Mouse (Mus musculus) urinary bladder, adult 2 months (tissue): ENCODE results near the gene C1qtnf12. TPM values are rescaled to one million over a fixed set of nuclear protein-coding genes. Genes with fewer than 3 reads are reported as not detected.

ENCODE experiments used
- DNase-seq: peaks from one replicate; pipeline ENCODE4 v3.0.0; 2022; ENCODE audit warnings: low spot score
- polyA plus RNA-seq: library from polyadenylated mRNA; depleted of rRNA; stranded (reverse); fragments of >200 nt; gene quantifications from 2 replicates; pipeline ENCODE4 v1.2.3, GENCODE M21; 2012; rRNA removed

The C1qtnf12 gene
- polyA plus RNA-seq, result 27.5 and 29.9 TPM in 2 replicates

DNA sequence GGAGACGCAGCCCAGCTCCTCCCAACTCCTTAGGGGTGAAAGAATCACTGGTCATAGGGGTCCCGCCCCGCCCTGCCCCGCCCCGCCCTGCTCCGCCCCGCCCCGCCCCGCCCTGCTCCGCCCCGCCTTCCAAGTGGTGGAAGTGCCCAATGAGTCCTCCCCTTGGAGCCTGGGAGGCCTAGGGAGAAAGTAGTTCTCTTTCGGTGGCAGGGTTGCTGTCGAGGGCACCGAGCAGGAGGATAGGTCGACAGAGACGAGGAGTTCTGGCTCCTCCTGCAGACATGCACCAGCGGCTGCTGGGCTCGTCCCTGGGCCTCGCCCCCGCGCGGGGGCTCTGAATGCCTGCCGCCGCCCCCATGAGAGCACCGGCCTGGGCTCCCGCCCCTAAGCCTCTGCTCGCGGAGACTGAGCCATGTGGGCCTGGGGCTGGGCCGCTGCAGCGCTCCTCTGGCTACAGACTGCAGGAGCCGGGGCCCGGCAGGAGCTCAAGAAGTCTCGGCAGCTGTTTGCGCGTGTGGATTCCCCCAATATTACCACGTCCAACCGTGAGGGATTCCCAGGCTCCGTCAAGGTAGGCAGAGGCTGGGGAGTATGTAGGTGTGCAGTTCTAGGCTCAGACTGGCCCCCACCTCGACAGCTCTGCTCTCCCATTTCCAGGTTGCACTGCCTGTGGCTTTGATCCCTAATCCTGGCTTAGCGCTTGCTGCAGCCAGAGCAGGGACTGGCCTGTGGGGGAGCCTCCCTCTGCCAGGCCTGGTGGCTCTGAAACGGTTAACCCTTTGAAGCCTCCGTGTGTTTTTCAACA lies at the start of gene C1qtnf12:
Gene C1qtnf12, plus strand, starts transcription at position 152 of the 805 bp plus-strand sequence.
- DNase-seq, result no peak

- no peak for DNase-seq
Measured at GRCm38 (mm10) chr4:155932031-155932430, 30.1 kb upstream of the C1qtnf12 start.

- no peak for DNase-seq
Measured at GRCm38 (mm10) chr4:155943049-155943452, 19.1 kb upstream of the C1qtnf12 start.

DNA sequence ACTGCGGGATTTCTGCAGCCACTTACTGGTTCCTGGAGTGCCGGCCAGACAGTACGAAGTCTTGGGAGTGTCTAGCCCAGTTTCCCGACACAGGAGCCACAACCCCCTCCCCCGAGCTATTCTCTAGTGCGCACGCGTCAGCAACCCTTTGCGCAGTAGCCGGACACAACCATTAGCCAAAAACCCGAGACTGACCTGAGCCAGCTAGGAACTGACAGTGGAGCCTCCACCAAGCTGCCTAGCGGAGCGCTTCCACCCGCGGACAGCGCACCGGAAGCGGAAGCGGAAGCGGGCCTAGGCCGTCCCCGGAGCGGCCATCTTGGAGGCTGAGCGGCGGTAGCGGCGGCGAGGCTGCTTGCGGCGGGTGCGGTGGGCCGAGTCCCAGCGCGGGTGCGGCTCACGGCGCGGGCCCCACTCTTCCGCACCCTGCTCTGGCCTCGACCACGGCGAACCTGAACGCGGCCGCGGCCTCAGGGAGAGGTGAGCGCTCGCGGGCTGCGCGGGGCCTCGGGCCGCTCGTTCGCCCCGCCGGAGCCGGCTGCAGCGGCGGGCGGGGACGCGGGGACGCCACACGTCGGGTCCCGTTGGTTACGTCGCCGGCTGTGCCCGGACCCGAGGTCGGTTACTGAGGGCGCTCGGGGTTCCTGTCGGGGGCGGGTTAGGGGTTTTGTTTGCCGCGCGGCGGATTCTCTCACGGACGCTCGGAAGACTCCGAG lies 18.4 kb upstream of the C1qtnf12 start, which contains the start of gene Ube2j2:
Gene Ube2j2, plus strand, starts transcription at position 298 of the 716 bp plus-strand sequence.
- peak; percentile 97 for DNase-seq

GRCm38 (mm10) chr4:155944271-155944670 lies 17.8 kb upstream of the C1qtnf12 start:
- no peak for DNase-seq

DNA sequence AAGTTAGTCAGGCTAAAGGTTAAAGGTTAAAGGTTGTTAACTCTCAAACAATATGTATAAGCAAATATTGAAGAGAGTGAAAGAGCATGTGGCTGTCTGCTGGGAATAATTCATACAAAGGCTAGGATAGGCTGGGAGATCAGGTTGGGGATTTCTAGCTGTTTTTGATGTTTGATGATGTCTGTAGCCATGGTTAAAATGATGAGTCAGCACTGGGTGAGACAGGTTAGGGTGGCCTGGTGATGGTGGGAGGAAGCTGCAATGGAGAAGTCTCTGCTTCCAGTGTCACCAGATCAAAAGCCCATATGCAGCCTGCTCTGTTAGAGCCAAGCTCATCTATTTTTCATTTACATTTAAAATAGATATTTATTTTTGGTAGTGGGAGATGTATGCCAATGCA lies 15.0 kb upstream of the C1qtnf12 start:
- no peak for DNase-seq

- DNase-seq, result no peak
Measured at GRCm38 (mm10) chr4:155955491-155955890, 6.6 kb upstream of the C1qtnf12 start.

DNA sequence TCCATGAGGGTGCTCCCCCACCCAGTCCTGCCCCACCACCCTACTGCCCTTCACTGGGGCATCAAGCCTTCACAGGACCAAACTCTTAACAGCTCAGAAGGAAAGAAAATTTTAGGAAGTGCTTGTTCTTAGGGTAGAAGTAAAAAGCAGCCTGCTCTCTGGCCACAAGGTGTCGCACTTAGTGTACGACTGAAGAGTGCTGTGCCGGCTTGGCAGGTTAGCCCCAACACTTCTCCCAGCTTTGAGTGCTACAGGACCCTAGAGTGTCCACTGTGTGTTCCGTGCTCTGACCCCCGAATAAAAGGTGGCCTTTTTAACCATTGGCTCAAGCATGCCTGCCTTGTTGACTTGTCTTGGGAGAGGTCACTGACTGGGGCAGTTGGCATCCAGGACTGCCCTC lies 2.8 kb upstream of the C1qtnf12 start:
- DNase-seq, result no peak

GRCm38 (mm10) chr4:155963106-155963505 lies 988 bp downstream of the C1qtnf12 start:
- DNase-seq, result no peak

GRCm38 (mm10) chr4:155964396-155964795 lies 2.3 kb downstream of the C1qtnf12 start:
- no peak for DNase-seq

DNA sequence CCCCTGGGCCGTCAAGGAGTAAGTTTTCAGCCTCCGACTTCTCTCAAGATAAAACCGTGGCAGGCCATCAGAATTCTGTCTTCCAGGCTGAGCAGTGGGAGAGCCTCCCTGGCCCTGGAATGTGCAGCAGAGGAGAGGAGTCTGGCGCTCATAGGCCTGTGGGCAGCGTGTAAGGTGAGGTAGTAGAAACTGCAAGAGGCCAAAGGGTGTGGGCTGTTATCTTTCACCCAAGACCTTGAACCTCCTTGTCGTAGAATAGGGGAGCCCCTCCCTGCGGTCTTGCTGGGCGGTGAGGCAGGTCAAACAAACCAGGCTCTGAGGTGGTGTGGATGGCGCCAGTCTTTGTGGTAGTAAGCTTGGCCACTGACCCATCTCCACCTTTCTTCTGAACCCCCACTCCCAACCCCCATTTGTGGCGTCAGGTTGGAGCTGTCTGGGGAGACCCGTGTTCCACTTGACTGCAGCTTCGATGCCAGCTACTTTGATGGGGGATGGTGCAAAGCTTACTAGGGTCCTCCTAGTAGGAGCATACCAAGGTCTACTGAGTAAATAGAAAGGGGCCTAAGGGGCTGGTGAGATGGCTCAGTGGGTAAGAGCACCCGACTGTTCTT lies 7.0 kb downstream of the C1qtnf12 start:
- DNase-seq, result no peak

GRCm38 (mm10) chr4:155970286-155970685 lies 8.2 kb downstream of the C1qtnf12 start:
- no peak for DNase-seq

- DNase-seq, result no peak
Measured at GRCm38 (mm10) chr4:155972651-155973050, 10.5 kb downstream of the C1qtnf12 start.

- DNase-seq, result no peak
Measured at GRCm38 (mm10) chr4:155973239-155973638, 11.1 kb downstream of the C1qtnf12 start.

GRCm38 (mm10) chr4:155981436-155982082 lies 19.4 kb downstream of the C1qtnf12 start:
- no peak for DNase-seq

DNA sequence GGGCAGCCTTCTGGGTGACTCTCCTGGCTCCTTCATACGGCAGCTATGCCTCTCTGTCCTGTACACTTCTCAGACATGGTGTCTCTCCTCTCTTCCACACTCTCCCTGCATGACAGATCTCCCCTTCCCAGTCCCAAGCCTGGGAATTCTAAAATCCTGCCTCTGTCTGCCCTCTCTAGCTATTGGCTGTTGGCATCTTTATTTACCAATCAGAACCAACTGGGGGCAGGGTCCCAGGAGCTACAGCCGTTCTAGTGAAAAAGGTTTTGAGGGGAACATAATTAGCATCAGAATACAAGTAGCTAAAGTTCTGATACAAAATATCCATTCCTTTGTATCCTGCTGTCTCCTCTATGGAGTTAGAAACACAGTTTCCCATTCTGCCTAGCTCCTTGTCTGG lies 21.7 kb downstream of the C1qtnf12 start:
- no peak for DNase-seq

- DNase-seq, result no peak
Measured at GRCm38 (mm10) chr4:155991211-155991907, 29.2 kb downstream of the C1qtnf12 start.

- no peak for DNase-seq
Measured at GRCm38 (mm10) chr4:155991908-155992230, 29.8 kb downstream of the C1qtnf12 start.

DNA sequence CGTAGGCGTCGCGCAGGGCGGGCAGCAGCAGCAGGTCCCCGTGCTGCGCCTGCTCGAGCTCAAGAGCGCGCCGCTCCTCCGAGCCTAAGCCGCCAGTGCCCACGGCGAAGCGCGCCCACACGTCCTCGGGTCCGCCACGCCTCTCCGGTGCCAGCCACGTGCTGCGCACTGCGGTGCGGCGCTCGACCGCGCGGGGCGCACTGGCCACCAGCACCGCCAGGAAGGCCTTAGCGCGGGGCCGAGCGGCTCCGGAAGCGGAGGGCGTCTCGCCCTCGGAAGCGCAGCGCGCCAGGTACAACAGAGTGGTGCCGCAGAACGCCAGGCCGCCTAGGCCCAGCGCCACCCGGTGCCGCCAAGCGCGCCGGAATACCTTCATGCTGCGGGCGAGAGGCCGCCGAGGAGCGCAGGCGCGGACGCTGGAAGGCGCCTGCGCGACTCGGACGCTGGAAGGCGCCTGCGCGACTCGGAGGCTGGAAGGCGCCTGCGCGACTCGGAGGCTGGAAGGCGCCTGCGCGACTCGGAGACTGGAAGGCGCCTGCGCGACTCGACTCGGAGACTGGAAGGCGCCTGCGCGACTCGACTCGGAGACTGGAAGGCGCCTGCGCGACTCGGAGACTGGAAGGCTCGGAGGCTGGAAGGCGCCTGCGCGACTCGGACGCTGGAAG lies 30.3 kb downstream of the C1qtnf12 start, which contains the start of the genes B3galt6 and Sdf4:
Gene B3galt6, minus strand, starts transcription at position 409 of the 665 bp plus-strand sequence.
Gene Sdf4, plus strand, starts transcription at position 632 of the 665 bp plus-strand sequence.
- DNase-seq, result peak; percentile 82

DNA sequence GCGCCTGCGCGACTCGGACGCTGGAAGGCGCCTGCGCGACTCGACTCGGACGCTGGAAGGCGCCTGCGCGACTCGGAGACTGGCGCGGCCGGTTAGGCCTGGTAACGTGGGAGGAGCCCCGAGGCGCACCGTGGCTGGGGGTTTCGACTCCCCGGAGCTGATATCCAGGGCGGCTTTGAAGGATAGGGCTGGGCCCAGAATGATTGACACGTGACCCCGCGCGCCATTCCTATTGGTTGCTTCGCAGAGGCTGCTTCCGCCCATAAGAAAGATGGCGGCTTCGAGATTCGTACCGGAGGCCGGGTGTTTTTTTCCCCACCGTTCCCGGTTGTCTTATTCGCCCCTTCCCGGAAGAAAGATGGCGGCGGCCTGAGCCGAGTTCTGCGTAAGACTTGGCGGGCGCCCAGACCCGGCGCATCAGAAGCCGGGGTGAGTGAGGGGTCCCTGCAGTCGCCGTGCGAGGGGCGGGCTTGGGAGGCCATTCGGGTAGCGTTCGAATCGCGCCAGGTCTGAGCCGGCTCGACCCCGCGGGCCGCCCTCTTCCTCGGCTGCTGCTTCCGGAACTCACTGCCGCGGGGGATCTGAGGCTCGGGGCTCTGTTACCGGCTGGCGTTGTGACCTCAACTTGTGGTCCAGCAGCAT lies 30.9 kb downstream of the C1qtnf12 start:
- DNase-seq, result peak; percentile 98
